Mouse (Mus musculus): ENCODE measurements around the gene Myom1. TPM values are rescaled to one million over a fixed set of nuclear protein-coding genes. Genes with fewer than 3 reads are reported as not detected.

The Myom1 gene
- polyA plus RNA-seq, 2 experiments = 29.6 to 33.2 TPM

GRCm38 (mm10) chr17:71091024-71091423 is 88.6 kb downstream of the Myom1 start:
- H3K4me3 ChIP-seq (replicated peaks; ENCODE audit: low read length) = no peak overlapping the region
- no peaks in the 10 kb centered on the region for H3K27me3 ChIP-seq (ENCODE audit: control insufficient read depth, insufficient read depth, low read length)
- WGBS = 75% methylated on average over 4 of the region's 4 CpGs
- H3K9me3 ChIP-seq (ENCODE audit: control insufficient read depth, low read length) = no peaks in the 10 kb centered on the region
- peaks cover 13% of the 10 kb centered on the region for H3K4me1 ChIP-seq (ENCODE audit: control insufficient read depth, insufficient read depth, low read length)
- H3K4me2 ChIP-seq (replicated peaks; ENCODE audit: low read depth, low read length, severe bottlenecking) = no peak overlapping the region
- no peak overlapping the region for H3K9ac ChIP-seq (ENCODE audit: low read depth, low read length, severe bottlenecking)
- no peak for TF ChIP-seq POLR2A (IDR thresholded peaks at IDR 0.05; ENCODE audit: borderline replicate concordance, extremely low read depth, insufficient read depth, insufficient read length)
- H3K36me3 ChIP-seq (ENCODE audit: control insufficient read depth, insufficient read depth, low read length) = no peaks in the 10 kb centered on the region
- no peak overlapping the region for H3K27ac ChIP-seq (replicated peaks; ENCODE audit: low read depth, low read length)
- DNase-seq (ENCODE audit: low spot score) (no peak), ATAC-seq (ENCODE audit: low FRiP score, low read depth) (no peak)

- no peak for TF ChIP-seq POLR2A (IDR thresholded peaks at IDR 0.05; ENCODE audit: borderline replicate concordance, extremely low read depth, insufficient read depth, insufficient read length)
- Histone ChIP-seq H3K4me1 (ENCODE audit: control insufficient read depth, insufficient read depth, low read length) (peaks cover 18% of the 10 kb centered on the region), H3K36me3 (ENCODE audit: control insufficient read depth, insufficient read depth, low read length) (no peaks in the 10 kb centered on the region), H3K27ac (replicated peaks; ENCODE audit: low read depth, low read length) (no peak overlapping the region), H3K27me3 (ENCODE audit: control insufficient read depth, insufficient read depth, low read length) (no peaks in the 10 kb centered on the region), H3K9me3 (ENCODE audit: control insufficient read depth, low read length) (no peaks in the 10 kb centered on the region), H3K4me2 (replicated peaks; ENCODE audit: low read depth, low read length, severe bottlenecking) (no peak overlapping the region), H3K9ac (ENCODE audit: low read depth, low read length, severe bottlenecking) (no peak overlapping the region), H3K4me3 (replicated peaks; ENCODE audit: low read length) (no peak overlapping the region)
- WGBS = 94% methylated on average over 4 of the region's 4 CpGs
- DNase-seq (ENCODE audit: low spot score) = no peak
- no peak for ATAC-seq (ENCODE audit: low FRiP score, low read depth)
These were observed 89.9 kb downstream of the Myom1 start for GRCm38 (mm10) chr17:71092341-71092740.

- TF ChIP-seq POLR2A (IDR thresholded peaks at IDR 0.05; ENCODE audit: borderline replicate concordance, extremely low read depth, insufficient read depth, insufficient read length) = no peak
- Histone ChIP-seq H3K9me3 (ENCODE audit: control insufficient read depth, low read length) (no peaks in the 10 kb centered on the region), H3K4me1 (ENCODE audit: control insufficient read depth, insufficient read depth, low read length) (peaks cover 18% of the 10 kb centered on the region), H3K36me3 (ENCODE audit: control insufficient read depth, insufficient read depth, low read length) (no peaks in the 10 kb centered on the region), H3K4me3 (replicated peaks; ENCODE audit: low read length) (no peak overlapping the region), H3K9ac (ENCODE audit: low read depth, low read length, severe bottlenecking) (no peak overlapping the region), H3K27ac (replicated peaks; ENCODE audit: low read depth, low read length) (no peak overlapping the region), H3K27me3 (ENCODE audit: control insufficient read depth, insufficient read depth, low read length) (no peaks in the 10 kb centered on the region), H3K4me2 (replicated peaks; ENCODE audit: low read depth, low read length, severe bottlenecking) (no peak overlapping the region)
- peak; percentile 63 for DNase-seq (ENCODE audit: low spot score)
- ATAC-seq (ENCODE audit: low FRiP score, low read depth) = peak; percentile 89
- 49% methylated on average over 5 of the region's 5 CpGs for WGBS
These were observed 91.4 kb downstream of the Myom1 start for GRCm38 (mm10) chr17:71093793-71094192.

- no peaks in the 10 kb centered on the region for H3K36me3 ChIP-seq (ENCODE audit: control insufficient read depth, insufficient read depth, low read length)
- no peak for TF ChIP-seq POLR2A (IDR thresholded peaks at IDR 0.05; ENCODE audit: borderline replicate concordance, extremely low read depth, insufficient read depth, insufficient read length)
- DNase-seq (ENCODE audit: low spot score) = no peak
- no peak overlapping the region for H3K9ac ChIP-seq (ENCODE audit: low read depth, low read length, severe bottlenecking)
- no peak overlapping the region for H3K27ac ChIP-seq (replicated peaks; ENCODE audit: low read depth, low read length)
- no peak overlapping the region for H3K4me2 ChIP-seq (replicated peaks; ENCODE audit: low read depth, low read length, severe bottlenecking)
- 38% methylated on average over 3 of the region's 3 CpGs for WGBS
- no peaks in the 10 kb centered on the region for H3K9me3 ChIP-seq (ENCODE audit: control insufficient read depth, low read length)
- H3K4me3 ChIP-seq (replicated peaks; ENCODE audit: low read length) = no peak overlapping the region
- H3K4me1 ChIP-seq (ENCODE audit: control insufficient read depth, insufficient read depth, low read length) = peaks cover 18% of the 10 kb centered on the region
- H3K27me3 ChIP-seq (ENCODE audit: control insufficient read depth, insufficient read depth, low read length) = no peaks in the 10 kb centered on the region
- no peak for ATAC-seq (ENCODE audit: low FRiP score, low read depth)
These were observed 92.0 kb downstream of the Myom1 start for GRCm38 (mm10) chr17:71094438-71094837.

GRCm38 (mm10) chr17:71096557-71097208 is 94.2 kb downstream of the Myom1 start:
- no peak for ATAC-seq (ENCODE audit: low FRiP score, low read depth)
- TF ChIP-seq POLR2A (IDR thresholded peaks at IDR 0.05; ENCODE audit: borderline replicate concordance, extremely low read depth, insufficient read depth, insufficient read length) = no peak
- Histone ChIP-seq H3K36me3 (ENCODE audit: control insufficient read depth, insufficient read depth, low read length) (no peaks in the 10 kb centered on the region), H3K4me3 (replicated peaks; ENCODE audit: low read length) (no peak overlapping the region), H3K9ac (ENCODE audit: low read depth, low read length, severe bottlenecking) (no peak overlapping the region), H3K4me1 (ENCODE audit: control insufficient read depth, insufficient read depth, low read length) (peaks cover 18% of the 10 kb centered on the region), H3K4me2 (replicated peaks; ENCODE audit: low read depth, low read length, severe bottlenecking) (no peak overlapping the region), H3K27me3 (ENCODE audit: control insufficient read depth, insufficient read depth, low read length) (no peaks in the 10 kb centered on the region), H3K27ac (replicated peaks; ENCODE audit: low read depth, low read length) (no peak overlapping the region), H3K9me3 (ENCODE audit: control insufficient read depth, low read length) (no peaks in the 10 kb centered on the region)
- 76% methylated on average over 8 of the region's 8 CpGs for WGBS
- no peak for DNase-seq (ENCODE audit: low spot score)

All from limb, embryonic 14.5 days (tissue).